Mouse (Mus musculus) kidney, embryonic 15.5 days (tissue): ENCODE measurements around the gene Nlrc4. TPM values are rescaled to one million over a fixed set of nuclear protein-coding genes. Genes with fewer than 3 reads are reported as not detected.

Experiments
- ATAC-seq: fragments of 200-750 bp; cut with Nextera tagmentation; replicated peaks from 2 replicates; pipeline ENCODE4 v1.8.0; 2017; ENCODE audit warnings: moderate TSS enrichment; ENCODE audit not compliant: low FRiP score
- H3K27ac ChIP-seq: fragments of 300-500 bp; sonication (generic); 2 replicates; pipeline ENCODE4 v1.5.1; 2015; ENCODE audit warnings: mild to moderate bottlenecking, inconsistent platforms
- H3K27me3 ChIP-seq: fragments of 300-500 bp; sonication (generic); 2 replicates; pipeline ENCODE4 v1.6.1; 2015; ENCODE audit warnings: inconsistent platforms
- H3K36me3 ChIP-seq: fragments of 300-500 bp; sonication (generic); 2 replicates; pipeline ENCODE4 v1.6.1; 2015; ENCODE audit warnings: inconsistent platforms
- H3K4me1 ChIP-seq: fragments of 300-500 bp; sonication (generic); 2 replicates; pipeline ENCODE4 v1.6.1; 2015; ENCODE audit warnings: inconsistent platforms
- H3K4me2 ChIP-seq: fragments of 300-500 bp; sonication (generic); 2 replicates; pipeline ENCODE4 v1.6.1; 2015; ENCODE audit warnings: moderate library complexity, mild to moderate bottlenecking, inconsistent platforms
- H3K4me3 ChIP-seq: fragments of 300-500 bp; sonication (generic); replicated peaks from 2 replicates; pipeline ENCODE4 v1.5.1; 2015; ENCODE audit warnings: mild to moderate bottlenecking, inconsistent platforms
- H3K9ac ChIP-seq: fragments of 300-500 bp; sonication (generic); 2 replicates; pipeline ENCODE4 v1.6.1; 2015; ENCODE audit warnings: mild to moderate bottlenecking, inconsistent platforms
- H3K9me3 ChIP-seq: fragments of 300-500 bp; sonication (generic); replicated peaks from 2 replicates; pipeline ENCODE4 v1.6.1; 2016; ENCODE audit warnings: inconsistent platforms
- WGBS: fragments of 180-500 bp; shearing (Covaris S2); methylation state at CpG from one replicate; pipeline ENCODE4 v1.1.7; 2015; ENCODE audit warnings: mixed read lengths; 5-methylcytosine and 5-hydroxymethylcytosine counted together
- polyA plus RNA-seq: library from polyadenylated mRNA; unstranded; fragments of >200 nt; fragmentation: Nextera tagmentation; extraction: Ambion mirVana; gene quantifications from 2 replicates; pipeline ENCODE4 v1.2.1, GENCODE M21; 2015

Nlrc4 gene
- polyA plus RNA-seq, 1 experiment from 2014 or later = 0.39 TPM

DNA sequence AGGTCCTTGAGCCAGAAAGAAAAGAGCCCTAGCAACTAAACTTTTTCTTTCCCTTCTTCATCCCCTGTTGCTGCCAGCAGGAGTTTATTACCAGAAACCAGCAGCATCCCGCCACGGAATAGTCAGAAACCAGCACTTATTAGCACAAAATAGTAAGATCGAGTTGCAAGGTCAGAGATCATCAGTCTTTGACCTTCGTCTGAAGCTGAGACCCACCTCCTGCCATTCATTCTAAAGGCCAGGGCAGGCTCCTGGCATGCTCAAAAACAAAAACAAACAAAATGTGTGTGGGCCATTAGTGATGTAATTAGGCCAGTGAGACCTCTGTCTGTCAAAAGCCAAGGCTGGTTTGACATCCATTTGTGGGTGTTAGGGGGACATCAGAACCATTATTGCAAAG, 40.8 kb downstream of the Nlrc4 start:
- H3K9me3 ChIP-seq = no peaks in the 10 kb centered on the region

DNA sequence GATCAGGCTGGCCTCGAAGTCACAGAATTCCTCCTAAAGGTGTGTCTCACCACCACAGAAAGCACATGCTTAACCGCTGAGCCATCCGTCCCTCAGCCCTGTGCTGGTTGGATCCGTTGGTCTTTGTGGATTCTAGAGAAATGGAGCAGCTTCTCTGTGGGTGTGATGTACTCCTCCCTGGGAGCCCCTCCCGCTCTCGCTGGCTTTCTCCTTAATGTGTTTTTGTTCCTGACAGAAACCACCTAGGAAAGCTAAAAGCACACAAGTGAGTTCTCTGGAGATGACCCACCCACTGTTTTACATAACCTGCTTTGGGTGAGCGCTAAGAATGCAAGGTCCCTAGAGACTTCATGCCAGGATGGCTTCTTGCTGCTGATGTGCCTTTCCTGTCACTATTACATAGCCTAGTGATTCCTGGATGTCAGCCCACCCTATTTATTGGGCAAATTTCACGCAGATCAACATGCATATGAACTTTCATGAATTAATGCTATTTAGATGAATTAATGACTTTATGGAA, 42.0 kb downstream of the Nlrc4 start:
- no peaks in the 10 kb centered on the region for H3K27me3 ChIP-seq
- WGBS = 92% methylated on average over 8 of the region's 8 CpGs
- H3K4me2 ChIP-seq = no peak overlapping the region
- H3K4me1 ChIP-seq = no peaks in the 10 kb centered on the region
- H3K27ac ChIP-seq = no peak overlapping the region
- ATAC-seq = no peak
- peaks cover 93% of the 10 kb centered on the region for H3K36me3 ChIP-seq
- H3K9ac ChIP-seq = no peak overlapping the region
- no peak overlapping the region for H3K4me3 ChIP-seq
- no peaks in the 10 kb centered on the region for H3K9me3 ChIP-seq

More for the DNA sequence above, 40.8 kb downstream of the Nlrc4 start:
- WGBS = 43% methylated on average over 4 of the region's 4 CpGs
- no peak overlapping the region for H3K27ac ChIP-seq
- H3K4me2 ChIP-seq = no peak overlapping the region
- peaks cover 90% of the 10 kb centered on the region for H3K36me3 ChIP-seq
- H3K4me3 ChIP-seq = no peak overlapping the region
- no peaks in the 10 kb centered on the region for H3K27me3 ChIP-seq
- no peak for ATAC-seq
- H3K4me1 ChIP-seq = no peaks in the 10 kb centered on the region
- H3K9ac ChIP-seq = no peak overlapping the region

- ATAC-seq = no peak
- H3K36me3 ChIP-seq = peaks cover 93% of the 10 kb centered on the region
Observed at GRCm38 (mm10) chr17:74414671-74415070, 44.3 kb downstream of the Nlrc4 start.

DNA sequence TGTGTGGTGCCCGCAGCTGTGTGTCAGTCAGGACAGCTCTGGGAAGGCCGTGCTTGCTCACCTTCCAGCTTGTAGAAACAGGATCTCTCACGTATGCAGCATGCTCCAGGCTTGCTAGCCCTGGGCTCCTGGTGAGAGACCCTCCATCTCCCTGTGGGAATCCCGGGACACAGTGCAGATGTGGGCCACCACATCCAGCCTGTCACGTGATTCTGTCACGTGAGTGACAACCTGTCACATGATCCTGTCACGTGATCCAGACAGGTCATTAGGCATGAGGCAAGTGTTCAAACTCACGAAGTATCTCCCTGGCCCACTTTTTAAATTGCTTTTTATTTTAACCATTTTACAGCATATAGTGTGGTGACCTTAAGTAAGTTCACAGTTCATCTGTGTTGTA, 45.6 kb downstream of the Nlrc4 start:
- H3K4me2 ChIP-seq = no peak overlapping the region
- H3K9ac ChIP-seq = no peak overlapping the region
- no peak overlapping the region for H3K4me3 ChIP-seq
- no peaks in the 10 kb centered on the region for H3K4me1 ChIP-seq
- WGBS = 86% methylated on average over 8 of the region's 8 CpGs
- H3K9me3 ChIP-seq = no peaks in the 10 kb centered on the region
- H3K36me3 ChIP-seq = peaks cover 94% of the 10 kb centered on the region
- no peaks in the 10 kb centered on the region for H3K27me3 ChIP-seq
- no peak for ATAC-seq
- no peak overlapping the region for H3K27ac ChIP-seq

More at GRCm38 (mm10) chr17:74414671-74415070, 44.3 kb downstream of the Nlrc4 start:
- Histone ChIP-seq H3K9ac (no peak overlapping the region), H3K4me2 (no peak overlapping the region), H3K27me3 (no peaks in the 10 kb centered on the region), H3K9me3 (no peaks in the 10 kb centered on the region), H3K4me1 (no peaks in the 10 kb centered on the region), H3K27ac (no peak overlapping the region), H3K4me3 (no peak overlapping the region)
- WGBS = 87% methylated on average over 1 of the region's 1 CpGs

DNA sequence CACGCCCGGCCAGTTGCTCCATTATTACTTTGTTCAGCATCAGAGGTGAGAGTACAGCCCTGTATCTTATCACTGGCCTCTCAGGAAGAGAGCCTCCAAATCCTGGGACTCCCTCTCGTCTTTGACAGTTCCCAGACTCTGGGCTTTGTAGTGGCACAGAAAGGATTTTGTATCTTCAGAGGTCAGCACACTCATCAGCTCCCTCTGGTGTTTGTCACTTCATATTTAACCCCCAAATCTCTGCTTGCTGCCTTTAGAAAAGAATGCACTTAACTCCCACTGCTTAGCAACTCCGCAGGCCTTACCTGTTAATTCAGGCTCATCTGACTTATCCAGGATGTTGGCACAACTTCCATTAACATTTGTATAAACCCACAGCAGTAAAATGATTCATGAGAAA, 49.2 kb downstream of the Nlrc4 start:
- Histone ChIP-seq H3K9ac (no peak overlapping the region), H3K36me3 (peaks cover 85% of the 10 kb centered on the region), H3K9me3 (no peaks in the 10 kb centered on the region), H3K27ac (no peak overlapping the region), H3K4me2 (no peak overlapping the region), H3K4me1 (no peaks in the 10 kb centered on the region), H3K4me3 (no peak overlapping the region), H3K27me3 (no peaks in the 10 kb centered on the region)
- no peak for ATAC-seq
- WGBS = 79% methylated on average over 4 of the region's 4 CpGs

DNA sequence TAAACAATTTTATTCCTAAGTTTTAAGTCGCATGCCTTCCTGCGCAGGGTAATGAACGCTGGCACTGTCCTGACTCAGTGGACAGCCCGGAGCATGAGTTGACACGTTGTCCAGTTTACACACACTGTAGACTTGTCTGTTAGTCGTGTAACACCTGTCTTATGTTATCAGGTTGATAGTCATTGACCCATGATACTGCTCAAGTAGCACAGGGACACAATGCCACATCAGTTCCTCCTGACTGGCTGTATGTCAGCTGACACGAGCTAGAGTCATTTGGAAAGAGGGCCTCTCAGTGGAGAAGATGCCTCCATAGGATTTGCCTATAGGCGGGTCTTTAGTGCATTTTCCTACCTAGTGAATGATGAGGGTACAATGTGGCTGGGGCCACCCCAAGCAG, 52.5 kb downstream of the Nlrc4 start:
- ATAC-seq = no peak
- Histone ChIP-seq H3K36me3 (peaks cover 82% of the 10 kb centered on the region), H3K27ac (no peak overlapping the region), H3K9me3 (no peaks in the 10 kb centered on the region), H3K4me3 (no peak overlapping the region), H3K9ac (no peak overlapping the region), H3K27me3 (no peaks in the 10 kb centered on the region), H3K4me1 (no peaks in the 10 kb centered on the region), H3K4me2 (no peak overlapping the region)
- 85% methylated on average over 8 of the region's 8 CpGs for WGBS

DNA sequence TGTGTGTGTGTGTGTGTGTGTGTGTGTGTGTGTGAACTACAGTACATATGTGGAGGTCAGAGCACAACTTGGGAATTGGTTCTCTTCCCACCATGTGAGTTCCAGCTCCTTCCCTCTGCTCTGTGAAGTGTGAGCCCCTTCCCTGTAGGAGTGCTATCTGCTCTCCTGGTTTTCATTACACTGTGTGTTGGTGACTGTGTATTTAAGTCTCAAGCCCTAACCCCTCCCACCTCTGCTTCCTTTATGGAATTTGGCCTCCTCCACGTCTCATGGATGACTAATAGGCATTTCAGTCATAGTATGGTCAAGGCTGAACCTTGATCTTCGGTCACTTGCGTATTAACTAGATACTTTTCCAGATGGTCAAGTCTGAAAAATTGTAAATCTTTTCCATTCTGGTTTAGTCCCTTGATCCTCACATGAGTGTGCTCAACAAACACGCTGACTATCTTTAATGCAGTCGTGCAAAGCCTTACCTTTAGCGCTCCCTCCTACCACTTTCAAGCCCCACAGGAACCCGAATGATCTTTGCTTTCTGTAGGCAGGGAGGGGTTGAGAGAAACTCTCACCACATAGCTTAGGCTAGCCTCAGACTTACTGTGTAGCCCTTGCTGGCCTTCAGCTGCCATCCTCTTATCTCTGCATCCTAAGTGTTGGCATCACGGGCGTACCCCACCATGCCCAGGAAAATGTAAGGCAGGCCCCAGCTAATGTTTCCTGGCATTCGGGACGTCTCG, 56.3 kb downstream of the Nlrc4 start:
- Histone ChIP-seq H3K4me1 (no peaks in the 10 kb centered on the region), H3K36me3 (peaks cover 55% of the 10 kb centered on the region), H3K9me3 (no peaks in the 10 kb centered on the region), H3K27me3 (no peaks in the 10 kb centered on the region), H3K4me2 (no peak overlapping the region), H3K9ac (no peak overlapping the region), H3K4me3 (no peak overlapping the region), H3K27ac (peak overlapping the region; percentile 30; the same call in 1 of the 2 replicates)
- peak; percentile 36; the same call in 1 of the 2 replicates for ATAC-seq
- 91% methylated on average over 12 of the region's 12 CpGs for WGBS

GRCm38 (mm10) chr17:74397173-74397572, 61.8 kb downstream of the Nlrc4 start:
- no peaks in the 10 kb centered on the region for H3K27me3 ChIP-seq
- no peak overlapping the region for H3K9ac ChIP-seq
- ATAC-seq = no peak
- peaks cover 4% of the 10 kb centered on the region; the same call in 1 of the 2 replicates for H3K36me3 ChIP-seq
- no peak overlapping the region for H3K27ac ChIP-seq
- H3K4me3 ChIP-seq = no peak overlapping the region
- no peaks in the 10 kb centered on the region for H3K9me3 ChIP-seq
- WGBS = 90% methylated on average over 2 of the region's 2 CpGs
- peaks cover 13% of the 10 kb centered on the region; the same call in 1 of the 2 replicates for H3K4me1 ChIP-seq
- no peak overlapping the region for H3K4me2 ChIP-seq

GRCm38 (mm10) chr17:74396766-74397165, 62.2 kb downstream of the Nlrc4 start:
- Histone ChIP-seq H3K4me2 (peak overlapping the region; percentile 68), H3K27me3 (no peaks in the 10 kb centered on the region), H3K9ac (0 out of 2 replicates have a peak overlapping the region, but pooled peaks have one; percentile 97), H3K4me1 (peaks cover 13% of the 10 kb centered on the region; the same call in 1 of the 2 replicates), H3K4me3 (peak overlapping the region; percentile 94), H3K27ac (no peak overlapping the region), H3K9me3 (no peaks in the 10 kb centered on the region), H3K36me3 (peaks cover under 1% of the 10 kb centered on the region; the same call in 1 of the 2 replicates)
- WGBS = 77% methylated on average over 4 of the region's 4 CpGs
- ATAC-seq = no peak

- H3K4me1 ChIP-seq = peaks cover 13% of the 10 kb centered on the region; the same call in 1 of the 2 replicates
- peak within 1 kb of the TSS; percentile 91 for H3K27ac ChIP-seq
- no peaks in the 10 kb centered on the region for H3K36me3 ChIP-seq
- peak within 1 kb of the TSS; percentile 94 for H3K4me3 ChIP-seq
- ATAC-seq = peak; percentile 99
- H3K4me2 ChIP-seq = peak within 1 kb of the TSS; percentile 68
- WGBS = under 1% methylated on average over 41 of the region's 41 CpGs
- no peaks in the 10 kb centered on the region for H3K27me3 ChIP-seq
- H3K9ac ChIP-seq = peak within 1 kb of the TSS; percentile 97
- H3K9me3 ChIP-seq = no peaks in the 10 kb centered on the region
Observed at GRCm38 (mm10) chr17:74395383-74396065, 63.4 kb downstream of the Nlrc4 start, which contains the start of gene Slc30a6. Slc30a6 (plus strand) TSS chr17:74395608.

GRCm38 (mm10) chr17:74394855-74395254, 64.1 kb downstream of the Nlrc4 start:
- Histone ChIP-seq H3K9ac (peak overlapping the region; percentile 97), H3K4me2 (peak overlapping the region; percentile 68), H3K36me3 (no peaks in the 10 kb centered on the region), H3K27ac (peak overlapping the region; percentile 69), H3K4me1 (peaks cover 13% of the 10 kb centered on the region; the same call in 1 of the 2 replicates), H3K27me3 (no peaks in the 10 kb centered on the region), H3K4me3 (peak overlapping the region; percentile 94), H3K9me3 (no peaks in the 10 kb centered on the region)
- WGBS = 27% methylated on average over 16 of the region's 16 CpGs
- 0 out of 2 replicates have a peak, but pooled peaks have one; percentile 12 for ATAC-seq

- Histone ChIP-seq H3K9ac (no peak overlapping the region), H3K4me1 (peaks cover 13% of the 10 kb centered on the region; the same call in 1 of the 2 replicates), H3K27ac (no peak overlapping the region), H3K36me3 (no peaks in the 10 kb centered on the region), H3K4me2 (peak overlapping the region; percentile 68; the same call in 1 of the 2 replicates), H3K27me3 (no peaks in the 10 kb centered on the region), H3K4me3 (peak overlapping the region; percentile 94), H3K9me3 (no peaks in the 10 kb centered on the region)
- 79% methylated on average over 2 of the region's 2 CpGs for WGBS
- no peak for ATAC-seq
Observed at GRCm38 (mm10) chr17:74394381-74394780, 64.6 kb downstream of the Nlrc4 start.
